Mouse (Mus musculus) liver, embryonic 11.5 days (tissue): ENCODE results near the gene Arhgap40. TPM values are rescaled to one million over a fixed set of nuclear protein-coding genes. Genes with fewer than 3 reads are reported as not detected.
A peak's percentile ranks its signal among the peaks of the same experiment; 100 is the strongest.

Source experiments
- ATAC-seq: fragments of 200-750 bp; cut with Nextera tagmentation; replicated peaks from 2 replicates; pipeline ENCODE4 v1.8.0; 2017; ENCODE audit warnings: moderate number of reproducible peaks, mild to moderate bottlenecking, moderate TSS enrichment, moderate library complexity; ENCODE audit not compliant: low FRiP score
- DNase-seq: peaks from one replicate; pipeline ENCODE4 v3.0.0-alpha.2; 2017; ENCODE audit warnings: low spot score
- H3K27ac ChIP-seq: fragments of 300-500 bp; sonication (generic); 2 replicates; pipeline ENCODE4 v1.5.1; 2014; ENCODE audit warnings: mild to moderate bottlenecking, low read depth, low read length, control low read depth
- H3K27me3 ChIP-seq: fragments of 300-500 bp; sonication (generic); replicated peaks from 2 replicates; pipeline ENCODE4 v1.6.1; 2014; ENCODE audit warnings: low read length, mixed read lengths; ENCODE audit not compliant: control insufficient read depth, insufficient read depth
- H3K36me3 ChIP-seq: fragments of 300-500 bp; sonication (generic); 2 replicates; pipeline ENCODE4 v1.6.1; 2014; ENCODE audit warnings: mild to moderate bottlenecking, low read length, moderate library complexity, mixed read lengths; ENCODE audit not compliant: control insufficient read depth, insufficient read depth
- H3K4me1 ChIP-seq: fragments of 300-500 bp; sonication (generic); replicated peaks from 2 replicates; pipeline ENCODE4 v1.6.1; 2014; ENCODE audit warnings: low read length, mixed read lengths; ENCODE audit not compliant: control insufficient read depth, insufficient read depth
- H3K4me2 ChIP-seq: fragments of 300-500 bp; sonication (generic); 2 replicates; pipeline ENCODE4 v1.6.1; 2014; ENCODE audit warnings: mild to moderate bottlenecking, control low read depth, moderate library complexity
- H3K4me3 ChIP-seq: fragments of 300-500 bp; sonication (generic); 2 replicates; pipeline ENCODE4 v1.5.1; 2014; ENCODE audit warnings: low read depth, low read length, control low read depth
- H3K9ac ChIP-seq: fragments of 300-500 bp; sonication (generic); 2 replicates; pipeline ENCODE4 v1.6.1; 2014; ENCODE audit warnings: low read depth, low read length, control low read depth
- H3K9me3 ChIP-seq: fragments of 300-500 bp; sonication (generic); 2 replicates; pipeline ENCODE4 v1.6.1; 2016; ENCODE audit warnings: low read length, inconsistent platforms, mixed read lengths; ENCODE audit not compliant: control insufficient read depth
- WGBS: fragments of 180-500 bp; shearing (Covaris S2); extraction: QIAGEN DNeasy Blood & Tissue Kit; methylation state at CpG from one replicate; pipeline ENCODE4 v1.1.7; 2014; 5-methylcytosine and 5-hydroxymethylcytosine counted together
- polyA plus RNA-seq: library from polyadenylated mRNA; unstranded; fragments of >200 nt; fragmentation: Nextera tagmentation; extraction: Ambion mirVana; gene quantifications from 2 replicates; pipeline ENCODE4 v1.2.1, GENCODE M21; 2014

The Arhgap40 gene
- polyA plus RNA-seq, 1 experiment from 2014 or later = not detected

DNA sequence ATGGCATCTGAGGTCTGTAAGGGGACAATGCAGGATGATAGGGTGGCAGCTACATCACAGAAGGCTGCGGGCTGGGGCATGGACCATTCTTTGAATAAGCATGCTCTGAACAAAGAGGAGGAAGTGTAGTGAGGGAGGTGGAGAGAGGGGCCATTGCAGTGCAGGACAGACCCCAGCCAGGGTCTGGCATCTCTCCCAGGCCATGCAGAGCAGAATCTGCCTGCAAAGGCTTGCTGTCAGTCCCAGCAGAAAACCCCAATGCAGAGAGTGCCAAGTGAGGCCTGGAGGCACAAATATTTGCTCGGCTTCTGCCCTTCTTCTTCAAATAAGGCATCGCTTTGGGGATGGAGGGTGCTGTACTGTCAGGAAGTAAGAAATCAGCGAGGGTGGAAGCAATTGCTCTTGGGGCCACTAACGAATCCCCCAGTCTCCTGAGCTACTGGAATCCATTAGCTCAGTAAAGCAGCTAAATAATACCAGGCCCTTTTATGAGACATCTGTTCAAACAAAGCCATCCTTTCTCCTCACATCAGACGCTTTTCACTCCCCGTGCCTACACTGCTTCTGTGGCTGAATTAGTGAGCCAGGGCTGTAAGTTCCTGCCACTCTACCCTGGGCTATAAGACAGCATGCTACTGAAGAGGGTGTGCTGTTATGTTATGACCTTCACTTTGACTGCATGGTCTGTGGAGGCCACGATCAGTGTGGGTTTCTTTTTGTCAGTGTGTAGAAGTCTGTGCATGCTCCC, 76.1 kb downstream of the Arhgap40 start:
- H3K4me3 ChIP-seq = no peak overlapping the region
- H3K4me2 ChIP-seq = no peak overlapping the region
- H3K36me3 ChIP-seq = no peaks in the 10 kb centered on the region
- WGBS = 53% methylated on average over 8 of the region's 8 CpGs
- H3K9ac ChIP-seq = no peak overlapping the region
- H3K4me1 ChIP-seq = no peaks in the 10 kb centered on the region
- H3K27ac ChIP-seq = no peak overlapping the region
- H3K9me3 ChIP-seq = no peaks in the 10 kb centered on the region
- ATAC-seq (no peak), DNase-seq (no peak)
- H3K27me3 ChIP-seq = 0 out of 2 replicates have a peak, but pooled peaks cover 2% of the 10 kb centered on the region

DNA sequence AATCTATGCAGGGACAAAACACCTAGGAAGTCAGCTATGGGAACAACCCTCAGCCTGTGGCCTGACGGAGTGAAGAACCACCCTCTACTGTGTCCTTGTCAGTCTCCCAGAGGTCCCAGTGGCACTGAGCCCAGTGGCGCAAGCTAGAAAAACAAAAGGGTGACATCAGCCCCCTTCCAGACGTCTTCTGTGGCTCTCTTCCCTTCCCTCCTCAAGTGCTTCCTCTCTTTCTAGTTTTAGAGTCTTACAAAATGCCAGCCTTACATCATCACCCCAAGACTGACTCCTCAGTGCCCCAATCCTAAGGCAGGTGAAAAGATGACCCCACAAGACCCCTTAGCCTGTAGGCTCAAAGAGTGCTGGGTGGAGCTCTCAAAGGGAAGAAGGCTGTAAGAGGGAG, 77.9 kb downstream of the Arhgap40 start:
- Histone ChIP-seq H3K9ac (no peak overlapping the region), H3K27me3 (peaks cover 2% of the 10 kb centered on the region; the same call in 1 of the 2 replicates), H3K9me3 (no peaks in the 10 kb centered on the region), H3K4me1 (no peaks in the 10 kb centered on the region), H3K36me3 (no peaks in the 10 kb centered on the region), H3K4me3 (no peak overlapping the region), H3K4me2 (no peak overlapping the region), H3K27ac (no peak overlapping the region)
- ATAC-seq (no peak), DNase-seq (no peak)
- WGBS = 62% methylated on average over 3 of the region's 3 CpGs

DNA sequence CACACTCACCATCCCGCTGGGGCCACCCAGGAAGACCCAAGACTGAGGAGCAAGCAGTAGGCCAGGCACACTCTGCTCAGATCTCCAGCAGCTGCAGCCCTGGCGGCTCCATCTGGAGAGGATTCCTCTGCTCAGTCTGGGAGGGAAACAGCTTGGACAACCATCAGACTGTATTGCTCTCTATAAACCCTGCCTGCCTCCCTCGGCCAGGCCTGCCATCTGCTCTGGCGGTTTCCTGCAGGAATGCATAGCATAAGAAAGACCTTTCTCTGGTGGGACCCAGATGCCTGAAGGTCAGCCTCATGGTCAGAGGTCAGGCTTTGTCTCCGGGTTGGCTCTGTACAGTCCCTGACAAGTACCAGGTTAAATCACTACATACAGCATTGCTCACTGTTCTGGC, 78.7 kb downstream of the Arhgap40 start:
- Histone ChIP-seq H3K4me3 (no peak overlapping the region), H3K36me3 (no peaks in the 10 kb centered on the region), H3K4me2 (no peak overlapping the region), H3K9me3 (no peaks in the 10 kb centered on the region), H3K27me3 (peaks cover 2% of the 10 kb centered on the region; the same call in 1 of the 2 replicates), H3K4me1 (no peaks in the 10 kb centered on the region), H3K27ac (no peak overlapping the region), H3K9ac (no peak overlapping the region)
- no peak for ATAC-seq
- 61% methylated on average over 5 of the region's 5 CpGs for WGBS
- DNase-seq = no peak

DNA sequence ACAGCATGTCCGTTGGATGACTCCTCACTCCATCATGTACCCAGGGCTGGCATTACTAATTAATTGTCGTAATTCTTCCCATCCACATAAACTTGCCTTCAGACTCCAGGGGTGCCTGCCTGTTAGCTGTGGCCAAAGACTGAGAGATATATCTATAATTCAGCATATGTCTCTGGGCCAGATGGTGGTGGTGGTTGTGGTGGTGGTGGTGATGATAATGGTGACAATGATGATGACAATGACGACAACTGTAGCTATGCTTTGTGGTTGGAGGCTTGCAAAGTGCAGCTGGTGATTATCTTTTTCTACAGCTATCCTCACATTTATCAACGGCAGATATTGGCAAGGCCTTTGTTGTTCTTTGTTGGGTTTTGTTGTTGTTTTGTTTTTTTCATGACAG, 80.8 kb downstream of the Arhgap40 start:
- ATAC-seq = no peak
- Histone ChIP-seq H3K4me3 (no peak overlapping the region), H3K27me3 (peaks cover 5% of the 10 kb centered on the region; the same call in 1 of the 2 replicates), H3K4me1 (no peaks in the 10 kb centered on the region), H3K9ac (no peak overlapping the region), H3K9me3 (no peaks in the 10 kb centered on the region), H3K4me2 (no peak overlapping the region), H3K36me3 (no peaks in the 10 kb centered on the region), H3K27ac (no peak overlapping the region)
- 64% methylated on average over 4 of the region's 4 CpGs for WGBS
- no peak for DNase-seq

DNA sequence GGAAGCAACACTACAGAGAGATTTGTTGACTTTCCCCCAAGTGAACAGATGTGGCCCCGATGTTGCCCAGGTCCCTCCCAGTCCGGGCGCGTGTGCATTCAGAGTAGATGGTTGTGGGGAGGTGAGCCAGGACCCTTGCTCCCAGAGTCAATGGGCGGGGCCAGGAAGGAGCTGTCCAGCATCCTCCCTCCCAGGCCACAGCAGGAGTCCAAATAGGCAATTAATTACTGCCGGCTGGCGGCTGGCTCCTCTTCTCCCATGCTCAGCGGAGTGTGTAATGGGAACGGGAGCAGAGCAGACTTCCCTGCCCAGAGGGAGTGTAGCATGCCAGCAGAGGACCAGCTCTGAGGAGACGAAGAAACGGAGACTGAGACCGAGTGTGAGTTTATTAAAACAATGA, 82.5 kb downstream of the Arhgap40 start:
- H3K4me2 ChIP-seq = no peak overlapping the region
- peak; percentile 67 for DNase-seq
- no peak overlapping the region for H3K9ac ChIP-seq
- no peak overlapping the region for H3K4me3 ChIP-seq
- H3K36me3 ChIP-seq = no peaks in the 10 kb centered on the region
- no peak for ATAC-seq
- H3K9me3 ChIP-seq = no peaks in the 10 kb centered on the region
- 5% methylated on average over 12 of the region's 12 CpGs for WGBS
- H3K4me1 ChIP-seq = no peaks in the 10 kb centered on the region
- H3K27me3 ChIP-seq = peaks cover 11% of the 10 kb centered on the region; the same call in 1 of the 2 replicates
- H3K27ac ChIP-seq = no peak overlapping the region

DNA sequence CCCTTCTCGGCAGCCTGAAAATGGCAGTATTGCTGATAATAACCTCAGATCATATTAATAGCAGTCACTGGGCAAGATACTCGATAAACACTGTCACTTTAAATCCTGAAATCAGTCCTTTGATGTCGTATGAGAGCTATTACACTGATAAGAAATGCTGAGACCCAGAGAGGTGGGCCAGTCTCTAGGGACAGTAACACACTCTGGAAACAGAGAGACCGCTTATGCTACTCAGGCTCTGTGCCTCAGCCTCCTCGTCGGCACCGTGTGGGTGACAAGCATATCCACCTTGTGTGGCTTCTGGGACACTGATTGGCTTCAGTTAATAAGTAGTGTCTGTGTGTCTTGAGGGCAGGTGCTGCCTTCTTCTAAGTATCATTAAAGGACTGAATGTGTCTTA, 83.0 kb downstream of the Arhgap40 start:
- H3K9me3 ChIP-seq = no peaks in the 10 kb centered on the region
- no peak for DNase-seq
- 34% methylated on average over 7 of the region's 7 CpGs for WGBS
- H3K9ac ChIP-seq = no peak overlapping the region
- no peaks in the 10 kb centered on the region for H3K4me1 ChIP-seq
- no peak overlapping the region for H3K4me2 ChIP-seq
- no peak overlapping the region for H3K4me3 ChIP-seq
- H3K27ac ChIP-seq = no peak overlapping the region
- H3K27me3 ChIP-seq = peaks cover 14% of the 10 kb centered on the region; the same call in 1 of the 2 replicates
- H3K36me3 ChIP-seq = no peaks in the 10 kb centered on the region
- no peak for ATAC-seq

DNA sequence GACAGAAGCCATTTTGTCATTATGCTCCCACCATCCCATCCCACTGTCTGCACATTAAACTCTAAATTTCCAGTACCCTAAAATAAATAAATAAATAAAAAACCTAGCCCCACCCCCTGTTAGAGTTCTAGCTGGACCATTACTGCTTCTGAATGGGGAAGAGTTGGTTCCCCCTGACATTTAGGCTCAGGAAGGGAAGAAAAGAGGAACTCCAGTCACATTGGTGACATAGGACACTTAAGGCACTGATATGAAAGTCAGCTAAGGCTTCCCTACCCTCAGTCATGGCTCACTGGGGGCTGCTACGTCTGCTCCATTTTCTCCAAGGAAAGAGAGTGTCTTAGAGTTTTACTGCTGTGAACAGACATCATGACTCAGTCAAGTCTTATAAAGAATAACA, 84.2 kb downstream of the Arhgap40 start:
- Histone ChIP-seq H3K27ac (no peak overlapping the region), H3K4me1 (no peaks in the 10 kb centered on the region), H3K36me3 (no peaks in the 10 kb centered on the region), H3K9me3 (no peaks in the 10 kb centered on the region), H3K4me3 (no peak overlapping the region), H3K9ac (no peak overlapping the region), H3K27me3 (peaks cover 22% of the 10 kb centered on the region), H3K4me2 (no peak overlapping the region)
- DNase-seq (no peak), ATAC-seq (no peak)
- 37% methylated on average over 1 of the region's 1 CpGs for WGBS

Other genes with a start within 250 kb of the Arhgap40 start
- 12.9 and 13.7 TPM in 2 replicates for gene Lbp, start 206.3 kb upstream of the Arhgap40 start, polyA plus RNA-seq
- 2.4 and 3.9 TPM in 2 replicates for gene Snhg11, start 137.2 kb upstream of the Arhgap40 start, polyA plus RNA-seq
- 11.6 and 14.3 TPM in 2 replicates for gene Ralgapb, start 102.9 kb upstream of the Arhgap40 start, polyA plus RNA-seq
- not detected in 2 replicates for gene Adig, start 10.2 kb upstream of the Arhgap40 start, polyA plus RNA-seq
- gene Slc32a1, start 98.0 kb downstream of the Arhgap40 start, polyA plus RNA-seq = 0.05 and 0.06 TPM in 2 replicates
- 14.2 and 15.8 TPM in 2 replicates for gene Actr5, start 112.1 kb downstream of the Arhgap40 start, polyA plus RNA-seq
- 4.4 and 5.2 TPM in 2 replicates for gene Ppp1r16b, start 152.6 kb downstream of the Arhgap40 start, polyA plus RNA-seq